Mouse (Mus musculus): Measurements from ENCODE around the gene Pcolce2. TPM values are rescaled to one million over a fixed set of nuclear protein-coding genes. Genes with fewer than 3 reads are reported as not detected.

Gene Pcolce2
- polyA plus RNA-seq, 1 experiment from 2014 or later = 0.91 TPM

- ATAC-seq (ENCODE audit: extremely low read depth, insufficient number of reproducible peaks, low FRiP score, low TSS enrichment) = no peak
- WGBS = 28% methylated on average over 8 of the region's 8 CpGs
- H3K4me2 ChIP-seq = no peak overlapping the region
These were observed 75.2 kb downstream of the Pcolce2 start for GRCm38 (mm10) chr9:95712574-95712973.

GRCm38 (mm10) chr9:95736238-95736637 is 98.8 kb downstream of the Pcolce2 start:
- Histone ChIP-seq H3K4me1 (no peaks in the 10 kb centered on the region), H3K4me3 (no peak overlapping the region), H3K27ac (replicated peaks) (no peak overlapping the region), H3K9me3 (no peaks in the 10 kb centered on the region), H3K9ac (no peak overlapping the region), H3K36me3 (peaks cover 8% of the 10 kb centered on the region), H3K4me2 (no peak overlapping the region), H3K27me3 (replicated peaks) (no peaks in the 10 kb centered on the region)
- ATAC-seq (ENCODE audit: extremely low read depth, insufficient number of reproducible peaks, low FRiP score, low TSS enrichment) = no peak

More at GRCm38 (mm10) chr9:95712574-95712973, 75.2 kb downstream of the Pcolce2 start:
- Histone ChIP-seq H3K27me3 (replicated peaks) (no peaks in the 10 kb centered on the region), H3K4me3 (no peak overlapping the region), H3K36me3 (peaks cover 22% of the 10 kb centered on the region), H3K27ac (replicated peaks) (no peak overlapping the region), H3K9ac (no peak overlapping the region), H3K9me3 (no peaks in the 10 kb centered on the region), H3K4me1 (no peaks in the 10 kb centered on the region)

GRCm38 (mm10) chr9:95744845-95745613 is 107.6 kb downstream of the Pcolce2 start:
- Histone ChIP-seq H3K4me1 (peaks cover 5% of the 10 kb centered on the region), H3K27ac (replicated peaks) (no peak overlapping the region), H3K4me3 (no peak overlapping the region), H3K4me2 (no peak overlapping the region), H3K9me3 (no peaks in the 10 kb centered on the region), H3K27me3 (replicated peaks) (peaks cover 7% of the 10 kb centered on the region), H3K36me3 (no peaks in the 10 kb centered on the region), H3K9ac (no peak overlapping the region)
- no peak for ATAC-seq (ENCODE audit: extremely low read depth, insufficient number of reproducible peaks, low FRiP score, low TSS enrichment)
- WGBS = 63% methylated on average over 7 of the region's 7 CpGs

- Histone ChIP-seq H3K36me3 (no peaks in the 10 kb centered on the region), H3K4me1 (peaks cover 8% of the 10 kb centered on the region), H3K4me2 (no peak overlapping the region), H3K27me3 (replicated peaks) (peaks cover 18% of the 10 kb centered on the region), H3K27ac (replicated peaks) (no peak overlapping the region), H3K9ac (no peak overlapping the region), H3K4me3 (no peak overlapping the region), H3K9me3 (no peaks in the 10 kb centered on the region)
- no peak for ATAC-seq (ENCODE audit: extremely low read depth, insufficient number of reproducible peaks, low FRiP score, low TSS enrichment)
- 77% methylated on average over 5 of the region's 5 CpGs for WGBS
These were observed 109.9 kb downstream of the Pcolce2 start for GRCm38 (mm10) chr9:95747298-95747697.

Other genes with a start within 250 kb of the Pcolce2 start
- 1.8 and 1.9 TPM in 2 replicates for gene Chst2, start 230.9 kb upstream of the Pcolce2 start, polyA plus RNA-seq (2015; fragmentation: Nextera tagmentation; extraction: Ambion mirVana)
- gene U2surp, start 125.6 kb upstream of the Pcolce2 start, polyA plus RNA-seq (2015; fragmentation: Nextera tagmentation; extraction: Ambion mirVana) = 79.6 and 84.9 TPM in 2 replicates
- 0.39 and 0.68 TPM in 2 replicates for gene Paqr9, start 77.9 kb upstream of the Pcolce2 start, polyA plus RNA-seq (2015; fragmentation: Nextera tagmentation; extraction: Ambion mirVana)
- gene Trpc1, start 112.8 kb downstream of the Pcolce2 start, polyA plus RNA-seq (2015; fragmentation: Nextera tagmentation; extraction: Ambion mirVana) = 1.8 and 2.1 TPM in 2 replicates
- gene Pls1, start 207.7 kb downstream of the Pcolce2 start, polyA plus RNA-seq (2015; fragmentation: Nextera tagmentation; extraction: Ambion mirVana) = 1.1 and 1.6 TPM in 2 replicates
- gene Atr, start 220.0 kb downstream of the Pcolce2 start, polyA plus RNA-seq (2015; fragmentation: Nextera tagmentation; extraction: Ambion mirVana) = 9.0 TPM in 2 replicates